Mouse (Mus musculus) bone marrow macrophage, adult 2 months (primary cell): ENCODE measurements around the gene Pax8.

Experiments
- CTCF ChIP-seq: IDR thresholded peaks from 2 replicates; pipeline ENCODE4 v1.5.1; 2012; ENCODE audit warnings: low read depth, mild to moderate bottlenecking, low read length, moderate library complexity
- POLR2A ChIP-seq: IDR thresholded peaks from 2 replicates; pipeline ENCODE4 v1.6.1; 2012; ENCODE audit warnings: mild to moderate bottlenecking, low read depth, low read length, borderline replicate concordance

DNA sequence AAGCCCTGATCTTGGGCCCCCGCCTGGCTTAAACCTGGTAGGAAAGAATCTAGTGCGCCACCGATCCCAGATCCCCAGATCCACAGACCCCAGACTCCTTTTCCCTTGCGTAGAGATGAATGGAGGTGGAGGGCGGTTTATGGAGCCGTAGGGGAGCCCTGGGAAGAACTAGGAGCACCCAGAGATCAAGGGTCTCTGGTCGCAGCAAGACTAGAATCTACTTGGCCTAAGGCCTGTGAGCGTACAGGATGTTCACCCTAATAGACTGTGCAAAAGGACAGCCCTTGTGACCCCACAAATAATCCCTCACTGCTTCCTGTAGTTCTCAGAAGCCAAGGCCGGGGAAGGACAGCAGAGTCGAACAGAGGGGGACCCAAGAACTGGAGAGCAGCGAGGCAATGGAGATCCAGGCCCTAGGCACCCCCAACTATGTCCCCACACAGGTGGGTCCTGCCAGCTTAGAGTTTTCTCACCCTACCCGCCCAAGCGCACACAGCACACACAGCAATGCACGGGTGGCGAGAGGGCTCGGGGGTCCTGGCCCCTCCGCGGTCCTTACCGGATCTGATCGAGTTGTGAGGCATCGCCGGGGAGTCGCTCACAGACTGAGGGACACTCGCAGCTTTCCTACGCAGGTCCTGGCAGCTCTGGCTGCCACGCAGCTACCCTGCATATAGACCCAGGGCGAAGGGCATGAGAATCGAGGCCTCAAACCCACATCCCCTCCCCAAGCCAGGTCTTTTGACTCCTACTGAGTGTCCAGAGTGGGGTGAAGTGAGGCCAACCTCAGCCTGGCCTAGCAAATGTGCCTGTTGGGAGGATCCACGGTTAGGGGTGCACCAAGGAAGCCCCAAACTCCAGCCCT is 653 bp downstream of the Pax8 start:
- no peak for TF ChIP-seq POLR2A
- TF ChIP-seq CTCF, result no peak
